Mouse (Mus musculus) thymus, postnatal 10 days (tissue): ENCODE measurements at regions not wholly inside any gene's neighbourhood (a gene's known extent, or its start where the extent isn't known, plus 50 kb on each side); places are given as distances from the start of the nearest gene placed in this dataset.

Experiments used
- DNase-seq, 2 experiments: peaks; one replicate each; pipeline ENCODE4 v3.0.0; 2021; ENCODE audit warnings: low spot score in 2 of 2

DNA sequence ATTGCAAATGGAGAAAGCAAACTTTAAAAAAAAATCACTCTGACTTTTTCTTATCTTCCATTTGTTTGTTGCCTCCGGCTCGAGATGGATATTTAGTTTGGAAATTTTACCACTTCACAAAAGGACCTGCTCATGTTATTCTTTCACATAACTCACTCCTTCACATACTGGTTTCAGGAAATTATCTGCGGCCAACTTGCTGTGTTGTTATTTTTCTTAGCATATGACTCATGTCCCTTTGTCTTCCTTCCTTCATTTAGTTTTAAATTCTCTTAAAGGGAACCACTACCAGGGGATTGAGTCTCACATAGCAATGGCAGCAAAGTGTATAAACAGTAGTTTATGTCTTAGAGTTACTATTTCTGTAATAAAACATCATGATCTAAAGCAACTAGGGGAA is 217.8 kb downstream of the Ahr start:
- no peak for DNase-seq

DNA sequence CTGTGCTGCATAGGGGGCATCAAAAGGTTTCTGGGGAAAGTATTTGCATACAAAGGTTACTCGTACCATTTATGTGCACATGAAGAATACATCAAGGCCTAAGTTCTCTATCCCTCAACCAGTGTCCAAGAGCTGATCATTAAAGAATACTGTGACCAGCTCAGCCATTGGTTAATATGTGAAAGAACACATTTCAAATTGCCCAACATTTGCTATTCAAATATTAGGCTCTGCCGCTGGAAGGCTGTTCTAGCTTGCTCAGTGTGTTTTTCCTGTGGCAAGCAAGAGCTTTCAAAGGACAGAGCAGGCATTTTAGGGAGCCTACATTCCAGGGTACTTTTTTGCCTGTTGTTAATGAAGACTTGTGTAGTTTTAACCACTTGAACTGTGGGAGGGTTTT is 220.8 kb downstream of the Ahr start:
- no peak for DNase-seq

DNA sequence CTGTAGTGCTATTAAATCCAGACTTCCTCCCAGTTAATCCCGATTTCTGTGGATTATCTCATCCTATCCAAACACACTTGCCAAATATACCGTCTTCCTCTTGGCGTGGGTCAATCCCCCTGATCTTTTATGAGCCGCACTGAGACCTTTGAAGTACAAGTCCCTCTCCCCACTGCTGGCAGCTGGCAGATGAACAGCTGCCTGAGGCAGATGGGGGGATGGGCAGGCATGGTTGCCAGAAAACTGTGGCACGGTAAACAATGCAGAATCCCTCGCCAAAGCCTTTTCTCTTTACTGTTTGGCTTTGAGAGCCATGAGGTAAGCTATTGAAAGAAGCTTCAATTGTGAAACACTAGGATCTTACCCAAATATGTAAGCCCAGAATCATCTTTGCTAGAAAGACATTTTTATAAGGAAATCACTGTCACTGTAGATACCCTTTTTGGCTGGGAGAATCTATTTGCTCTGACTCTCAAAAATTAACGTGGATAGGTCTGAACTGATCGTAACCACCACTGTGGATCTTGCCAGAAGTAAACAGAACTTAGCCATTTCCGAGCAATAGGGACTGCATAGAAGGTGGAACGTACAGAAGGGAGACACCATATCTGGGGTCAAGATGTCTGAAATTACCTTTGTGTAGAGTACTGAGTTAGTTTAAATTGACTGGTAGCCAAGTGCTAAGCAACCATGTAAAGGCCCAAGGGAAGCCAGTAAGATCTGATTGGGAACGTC is 221.5 kb downstream of the Ahr start:
- no peak for DNase-seq

DNA sequence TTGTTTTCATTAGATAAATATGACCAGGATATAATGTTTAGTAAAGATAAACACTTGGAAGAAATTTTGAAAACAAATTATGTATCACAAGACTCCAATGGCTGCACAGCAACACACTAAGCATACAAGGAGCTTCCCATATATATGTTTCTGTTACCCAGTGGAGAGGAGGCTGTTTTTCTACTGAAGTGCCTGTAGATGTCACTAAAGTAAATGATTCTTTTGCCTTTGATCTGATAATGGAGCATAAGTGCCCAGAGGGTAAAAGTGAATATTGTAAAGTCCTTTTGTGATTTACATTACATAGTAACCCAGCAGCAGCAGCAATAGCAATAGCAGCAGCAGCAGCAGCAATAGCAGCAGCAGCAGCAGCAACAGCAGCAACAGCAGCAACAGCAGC is 226.3 kb downstream of the Ahr start:
- no peak for DNase-seq

DNA sequence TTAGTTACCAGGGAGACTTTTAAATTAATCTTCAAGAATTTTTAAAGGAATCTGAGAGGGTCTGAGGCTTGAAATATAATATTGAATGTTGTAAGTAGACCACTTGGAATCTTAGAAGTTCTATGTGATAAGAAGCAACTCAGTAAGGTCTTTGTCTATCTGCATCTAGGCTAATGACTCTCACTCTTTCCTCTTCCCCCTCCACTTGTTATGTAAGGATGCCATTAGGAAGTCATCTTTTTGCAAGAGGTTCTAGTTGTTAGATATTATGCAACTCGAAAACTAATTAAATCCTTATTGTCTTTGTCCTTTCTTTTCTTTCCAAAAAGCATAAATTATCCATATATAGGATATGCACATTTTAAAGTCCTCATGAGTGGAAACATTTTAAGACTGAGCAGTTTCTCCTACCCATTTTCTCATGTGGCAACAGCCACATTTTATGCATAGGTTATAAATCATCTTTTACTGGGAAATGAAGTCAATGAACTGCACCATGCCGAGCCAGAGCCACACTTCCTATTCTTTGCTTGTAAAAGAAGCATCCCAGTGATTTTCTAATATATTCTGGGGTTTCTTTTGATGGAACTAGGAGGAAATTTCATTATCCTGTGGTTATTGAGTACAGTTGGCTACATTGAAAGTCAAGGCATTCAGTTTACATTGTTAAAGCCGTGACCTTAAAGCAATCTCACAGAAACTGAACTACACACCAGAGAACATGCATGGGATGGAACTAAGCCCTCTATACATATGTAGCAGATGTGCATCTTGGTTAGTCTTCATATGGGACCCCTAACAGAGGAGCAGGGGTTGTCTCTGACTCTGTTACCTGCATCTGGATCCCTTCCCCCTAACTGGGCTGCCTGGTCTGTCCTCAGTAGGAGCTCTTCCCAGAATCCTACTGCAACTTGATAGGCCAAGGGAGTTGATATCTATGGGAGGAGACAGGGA is 230.8 kb downstream of the Ahr start:
- DNase-seq: no peak

DNA sequence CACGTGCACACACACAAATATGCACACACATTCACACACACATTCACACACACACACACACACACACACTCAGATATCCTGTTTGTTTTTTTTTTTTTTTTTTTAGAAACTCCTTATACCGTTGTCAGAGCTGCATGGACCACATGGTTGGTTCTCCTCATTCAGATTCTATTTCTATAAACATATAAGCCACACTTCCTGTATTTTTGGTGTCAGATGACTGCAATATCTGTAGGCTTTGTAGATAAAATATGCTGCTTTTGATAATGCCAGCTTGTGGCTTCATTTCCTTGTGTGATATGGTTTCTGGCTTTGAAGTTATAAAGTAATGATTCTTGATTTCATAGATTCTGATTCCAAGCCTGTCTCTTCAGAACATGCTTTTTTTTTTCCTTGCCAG is 231.7 kb downstream of the Ahr start:
- DNase-seq: no peak

DNA sequence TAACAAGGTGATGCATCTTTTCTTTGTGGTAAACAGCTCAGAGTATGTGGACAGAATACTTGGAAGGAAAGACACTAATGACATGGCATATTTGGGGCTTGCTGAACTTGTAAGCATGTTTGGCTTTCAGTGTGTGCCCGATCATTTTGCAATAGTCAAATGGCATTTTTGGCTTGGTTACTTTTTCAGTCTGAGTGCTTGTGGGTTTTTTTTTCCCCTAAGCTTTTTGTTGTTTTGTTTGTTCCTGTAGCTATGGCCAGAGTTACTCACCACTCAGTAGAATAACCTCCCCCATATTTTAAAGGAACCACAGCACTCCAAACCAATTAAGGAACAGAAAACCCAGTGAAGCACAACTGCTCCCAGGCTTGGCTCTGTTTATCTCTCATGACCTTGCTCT is 240.2 kb downstream of the Ahr start:
- DNase-seq: no peak

DNA sequence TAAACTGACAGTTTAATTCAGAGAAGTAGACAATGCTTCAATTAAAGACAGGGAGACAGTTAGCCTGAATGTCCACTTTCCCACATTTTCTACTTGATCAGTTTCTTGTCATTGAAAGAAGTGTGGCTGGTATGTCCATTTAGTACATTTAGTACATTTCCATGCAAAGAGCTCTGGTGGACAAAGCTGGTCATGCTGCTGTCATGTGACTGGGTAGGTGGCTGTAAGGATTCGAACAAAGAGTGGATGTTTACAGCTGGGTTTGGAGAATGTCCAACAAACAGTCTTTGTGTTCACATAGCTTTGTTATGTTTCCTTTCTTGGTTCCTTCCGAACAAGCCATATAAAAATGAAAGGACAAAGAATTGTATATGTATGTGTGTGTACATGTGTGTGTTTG is 241.3 kb downstream of the Ahr start:
- no peak for DNase-seq

DNA sequence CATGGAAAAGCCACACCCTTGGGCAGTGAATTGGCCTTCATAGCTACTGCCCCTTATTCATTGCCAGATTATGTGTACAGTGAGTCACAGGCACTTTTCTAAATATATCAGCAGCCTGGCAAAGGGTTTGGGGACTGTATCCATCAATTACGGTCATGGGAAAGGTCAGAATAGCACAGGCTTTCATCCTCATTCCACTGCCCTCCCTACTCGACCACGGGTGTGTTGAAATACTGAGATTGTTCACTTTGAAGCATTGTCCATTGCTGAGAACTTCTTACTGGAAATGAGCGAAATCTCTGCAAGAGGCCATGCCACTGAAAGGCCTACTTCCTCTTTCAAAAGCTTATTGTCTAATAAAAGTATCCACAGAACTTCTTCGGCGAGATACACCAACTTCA is 242.9 kb downstream of the Ahr start:
- no peak for DNase-seq

DNA sequence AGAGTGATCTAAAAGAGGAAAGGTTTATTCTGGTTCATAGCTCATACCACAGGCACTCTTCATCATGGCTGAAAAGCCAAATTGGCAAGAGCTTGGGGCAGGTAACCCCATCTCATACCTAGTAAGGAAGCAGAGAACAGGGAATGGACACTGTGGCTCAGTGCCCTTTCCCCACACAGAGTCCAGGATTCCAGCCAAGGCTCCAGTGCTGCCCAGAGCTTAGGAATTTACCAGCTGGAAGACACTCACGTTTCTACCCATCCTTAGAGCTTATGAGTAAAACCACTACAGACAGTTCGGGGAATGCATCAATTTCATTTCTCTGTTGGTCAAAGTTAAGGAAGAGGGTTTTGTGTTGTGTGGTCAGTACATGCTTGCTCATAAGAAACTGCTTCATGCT is 241.0 kb downstream of the Snx13 start:
- no peak for DNase-seq

DNA sequence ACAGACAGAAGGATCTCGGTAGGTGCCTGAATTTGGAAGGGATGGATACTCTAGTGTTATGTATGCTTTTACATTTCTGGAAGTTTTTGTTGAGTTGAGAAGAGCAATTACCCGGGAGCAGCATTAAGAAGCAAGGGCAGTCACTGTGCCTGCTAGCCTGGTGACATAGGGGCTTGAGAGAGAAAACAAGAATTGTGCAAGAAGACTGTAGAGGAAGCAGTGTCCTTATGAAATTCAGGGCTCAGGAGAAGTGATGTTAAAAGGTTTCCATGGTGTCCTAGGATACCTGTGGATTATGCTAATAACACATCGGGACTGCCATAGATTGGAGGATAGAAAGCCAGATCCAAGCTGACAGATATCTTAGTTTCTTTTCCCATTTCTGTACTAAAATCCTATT is 240.6 kb downstream of the Snx13 start:
- no peak for DNase-seq

DNA sequence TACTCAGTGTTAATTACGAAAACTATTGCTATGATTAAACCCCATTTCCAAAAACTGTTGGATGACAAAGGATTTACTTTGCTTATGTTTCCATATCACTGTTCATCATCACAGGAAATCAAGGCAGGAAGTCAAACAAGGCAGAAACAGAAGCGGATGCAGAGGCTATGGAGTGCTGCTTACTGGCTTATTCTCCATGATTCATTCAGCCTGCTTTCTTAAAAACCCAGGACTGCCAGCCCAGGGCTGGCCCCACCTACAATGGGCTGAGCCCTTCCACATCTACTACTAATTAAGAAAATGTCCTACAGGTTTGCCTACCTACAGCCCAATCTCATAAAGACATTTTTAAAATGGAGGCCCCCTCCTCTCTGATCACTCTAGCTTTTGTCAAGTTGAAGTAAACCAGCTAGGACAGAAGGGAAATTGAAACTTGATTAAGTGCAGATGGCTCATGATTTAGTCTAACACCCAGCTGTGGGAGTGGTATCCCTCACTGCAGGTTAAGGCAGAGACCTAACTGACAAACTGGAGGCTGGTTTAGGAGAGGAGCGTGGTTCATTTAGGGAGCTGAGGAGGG is 240.1 kb downstream of the Snx13 start:
- DNase-seq: no peak

DNA sequence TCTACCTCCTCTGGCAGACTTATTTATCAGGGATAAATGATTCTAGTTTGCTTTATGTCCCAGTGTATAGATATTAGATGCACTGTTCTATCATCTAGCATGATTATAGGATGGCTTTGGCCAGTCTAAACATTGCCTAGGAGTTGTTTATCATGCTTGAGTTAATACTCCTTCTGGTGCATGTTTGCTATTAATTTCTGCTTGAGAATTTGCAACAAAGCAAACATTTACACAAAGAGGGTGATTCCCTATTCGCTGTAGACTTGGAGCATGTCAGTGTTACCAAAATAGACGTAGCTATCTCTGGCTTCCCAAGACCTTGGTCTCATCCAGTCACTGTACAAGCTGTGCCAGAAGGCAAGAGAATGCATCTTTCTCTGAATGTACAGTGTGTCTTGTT is 237.4 kb downstream of the Snx13 start:
- no peak for DNase-seq

DNA sequence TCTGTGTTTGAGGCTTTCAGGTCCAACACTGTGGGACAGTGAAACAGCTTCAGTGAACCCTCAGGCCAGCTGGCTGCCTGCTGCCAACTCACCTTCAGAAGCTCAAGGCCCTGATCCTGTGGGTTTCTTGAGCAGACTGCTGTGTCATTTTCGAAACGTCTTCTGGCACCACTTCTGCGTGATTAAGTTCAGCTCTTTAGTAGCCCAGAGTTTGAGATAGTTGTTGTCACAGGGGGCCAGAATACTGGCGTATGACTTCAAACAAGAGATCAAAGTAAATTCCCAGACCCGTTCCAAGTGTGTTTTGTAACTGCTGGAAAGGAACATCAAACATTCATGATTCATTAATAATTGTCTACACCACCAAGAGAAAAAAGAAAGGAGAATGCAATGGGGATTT is 236.9 kb downstream of the Snx13 start:
- no peak for DNase-seq

DNA sequence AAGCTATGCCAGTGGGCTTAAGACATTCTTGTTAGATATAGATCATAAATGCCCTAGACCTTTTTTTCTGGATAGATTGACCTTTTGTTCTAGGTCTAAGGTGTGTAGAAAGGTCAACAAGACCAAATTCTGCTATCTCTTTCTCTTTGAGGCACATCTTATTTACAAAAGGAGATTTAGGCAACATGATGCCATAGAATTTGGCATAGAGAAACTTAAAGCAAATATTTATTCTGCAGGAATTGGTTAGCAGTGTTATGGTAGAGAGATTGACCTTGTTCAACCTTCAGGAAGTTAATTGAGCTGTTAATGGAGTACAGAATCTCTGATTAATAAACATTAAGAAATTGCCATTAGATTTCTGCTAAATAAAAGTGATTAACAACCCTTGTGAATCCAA is 236.4 kb downstream of the Snx13 start:
- no peak for DNase-seq

DNA sequence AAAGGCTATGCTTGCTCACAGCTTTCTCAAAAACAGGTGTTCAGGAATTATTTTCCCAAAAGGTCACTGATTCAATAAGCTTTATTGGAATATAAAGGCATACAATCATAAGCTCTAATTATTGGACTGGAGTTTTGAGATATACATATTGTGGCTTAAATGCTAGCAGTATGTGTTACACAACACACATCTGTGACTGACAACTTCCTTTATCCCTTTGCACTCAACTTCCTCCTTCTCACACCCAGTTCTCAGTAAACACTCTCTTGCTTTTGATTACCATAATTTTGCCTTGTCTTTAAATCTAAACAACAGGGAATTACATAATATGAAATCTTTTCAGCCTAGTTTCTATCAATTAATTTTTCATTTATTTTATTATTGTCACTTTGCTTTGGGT is 222.5 kb downstream of the Snx13 start:
- DNase-seq: no peak

DNA sequence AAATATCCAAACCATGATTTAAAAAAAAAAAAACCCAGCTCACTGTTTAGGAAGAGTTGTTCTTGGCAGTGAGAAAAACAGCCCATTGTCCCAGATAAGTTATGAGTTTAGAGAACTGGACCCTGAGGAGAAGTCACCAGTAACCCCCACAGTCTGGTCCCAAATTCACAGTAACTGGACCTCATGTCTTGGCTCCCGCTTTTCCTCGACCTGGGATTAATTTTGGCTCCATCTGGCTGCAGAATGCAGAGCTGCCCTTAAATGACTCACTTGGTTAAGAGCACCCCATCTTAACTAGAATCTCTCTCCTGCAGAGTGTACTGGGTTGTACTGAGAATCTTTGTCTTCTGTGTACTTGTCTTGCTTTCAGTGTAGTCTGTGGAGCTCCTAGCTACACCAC is 221.0 kb downstream of the Snx13 start:
- no peak for DNase-seq

DNA sequence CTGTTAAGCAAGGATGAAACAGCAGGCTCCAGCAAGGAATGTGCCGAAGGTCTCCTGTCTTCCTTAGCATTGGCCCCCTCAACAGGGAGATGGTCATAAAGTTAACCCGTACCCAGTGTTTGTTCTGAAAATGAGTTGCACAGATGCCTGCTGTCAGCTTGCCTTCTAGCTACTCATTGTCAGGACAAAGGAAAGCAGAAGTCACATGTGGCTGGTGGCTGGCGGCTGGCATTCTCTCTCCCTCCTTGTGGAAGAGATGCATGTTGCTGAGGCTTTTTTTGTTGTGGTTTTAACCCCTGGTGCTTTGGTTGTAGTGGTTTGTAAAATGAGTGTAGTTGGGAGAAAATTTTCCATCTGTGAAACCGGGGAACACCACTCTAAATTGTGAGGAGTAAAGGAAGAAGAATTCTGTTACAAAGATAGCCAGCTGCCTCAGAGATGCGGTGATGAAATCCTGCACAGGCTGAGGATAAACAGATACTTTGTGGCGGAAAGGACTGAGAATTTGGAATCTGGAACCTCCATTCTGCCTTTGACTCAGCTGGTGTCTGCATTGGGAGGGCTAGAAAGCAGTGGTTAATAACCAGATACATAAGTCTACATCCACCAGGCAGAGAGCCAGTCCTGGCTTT is 220.2 kb downstream of the Snx13 start:
- DNase-seq: no peak

DNA sequence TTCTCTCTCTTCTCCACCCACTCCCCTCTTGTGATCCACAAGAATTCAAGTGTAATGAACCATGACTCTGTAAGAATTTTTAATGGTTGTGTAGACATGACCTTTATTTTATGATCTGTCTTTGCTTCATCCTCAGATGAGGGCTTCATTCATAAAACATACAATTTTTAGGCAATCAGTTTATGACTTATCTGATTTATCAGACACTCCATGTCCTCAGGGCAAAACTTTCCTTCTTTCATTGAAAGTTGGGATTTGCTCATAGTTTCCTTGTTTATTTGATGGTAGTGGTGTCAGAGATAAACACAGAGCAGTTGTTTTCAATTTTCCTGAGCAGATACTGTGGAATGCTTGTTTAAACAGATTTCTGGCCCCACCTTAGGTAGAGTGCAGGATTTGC is 212.8 kb downstream of the Snx13 start:
- no peak for DNase-seq

DNA sequence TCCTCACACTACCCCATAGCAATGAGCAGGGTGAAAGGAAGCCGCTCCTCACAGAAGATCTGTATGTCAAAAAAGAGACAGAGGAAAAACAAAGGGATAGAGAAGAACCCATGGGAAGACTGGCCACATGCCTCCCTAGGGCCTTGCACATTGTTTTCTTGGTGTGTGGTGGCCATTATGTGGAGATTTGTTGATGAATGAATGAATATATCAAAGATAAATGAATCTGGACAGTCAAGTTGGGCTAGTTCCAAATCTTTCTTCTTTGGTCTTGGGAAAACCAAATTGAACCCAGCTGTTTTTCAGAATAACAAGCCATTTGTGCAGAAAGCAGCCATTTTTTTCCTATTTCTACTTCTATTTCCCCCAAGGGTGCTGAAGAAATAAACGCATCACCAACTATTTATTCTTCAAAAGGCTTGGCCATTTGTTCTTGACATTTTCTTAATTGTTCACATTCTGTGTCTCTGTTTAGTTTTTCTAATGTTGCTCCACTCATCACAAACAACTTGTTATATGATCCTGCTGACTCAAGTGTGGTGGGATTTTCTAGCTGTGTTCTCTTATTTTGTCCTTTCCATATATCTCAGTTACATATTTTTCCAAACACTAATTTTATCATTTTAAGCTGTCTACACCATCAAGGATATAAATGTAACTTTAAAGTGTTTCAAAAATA is 208.9 kb downstream of the Snx13 start:
- DNase-seq: no peak

DNA sequence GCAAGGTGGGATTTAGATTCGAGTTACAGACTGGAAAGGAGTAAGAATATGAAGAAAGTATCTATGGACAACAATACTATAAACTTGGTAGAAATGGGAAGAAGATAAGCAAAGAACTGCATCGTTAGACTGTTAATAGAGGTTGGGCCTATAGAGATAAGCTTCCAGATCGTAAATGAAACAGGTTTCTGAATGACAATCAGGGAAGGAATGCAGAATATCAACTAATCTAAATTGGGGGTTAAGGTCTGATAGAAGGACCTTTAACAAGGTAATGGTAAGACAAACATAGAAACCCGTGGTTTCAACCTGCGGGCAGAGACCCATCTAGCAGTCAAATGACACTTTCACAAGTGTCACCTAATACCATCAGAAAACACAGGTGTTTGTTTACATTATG is 201.5 kb downstream of the Snx13 start:
- DNase-seq: no peak
